Mouse (Mus musculus) hindbrain, embryonic 10.5 days (tissue): Measurements from ENCODE around the gene Map7. TPM values are rescaled to one million over a fixed set of nuclear protein-coding genes. Genes with fewer than 3 reads are reported as not detected.

ENCODE experiments used
- DNase-seq: peaks from one replicate; pipeline ENCODE4 v3.0.0-alpha.2; 2017; ENCODE audit warnings: low spot score
- H3K27ac ChIP-seq: fragments of 300-500 bp; sonication (generic); 2 replicates; pipeline ENCODE4 v1.5.1; 2016; ENCODE audit warnings: mild to moderate bottlenecking, moderate library complexity
- H3K27me3 ChIP-seq: fragments of 300-500 bp; sonication (generic); 2 replicates; pipeline ENCODE4 v1.6.1; 2016; ENCODE audit warnings: mild to moderate bottlenecking; ENCODE audit not compliant: poor library complexity, insufficient read depth, severe bottlenecking
- H3K36me3 ChIP-seq: fragments of 300-500 bp; sonication (generic); 2 replicates; pipeline ENCODE4 v1.6.1; 2016; ENCODE audit warnings: mild to moderate bottlenecking, moderate library complexity
- H3K4me1 ChIP-seq: fragments of 300-500 bp; sonication (generic); replicated peaks from 2 replicates; pipeline ENCODE4 v1.6.1; 2016; ENCODE audit warnings: mild to moderate bottlenecking
- H3K4me3 ChIP-seq: fragments of 300-500 bp; sonication (generic); 2 replicates; pipeline ENCODE4 v1.5.1; 2016; ENCODE audit warnings: mild to moderate bottlenecking, moderate library complexity
- H3K9me3 ChIP-seq: fragments of 300-500 bp; sonication (generic); 2 replicates; pipeline ENCODE4 v1.6.1; 2016; ENCODE audit warnings: mild to moderate bottlenecking, moderate library complexity
- WGBS: fragments of 180-500 bp; shearing (Covaris S2); methylation state at CpG from one replicate; pipeline ENCODE4 v1.1.7; 2016; 5-methylcytosine and 5-hydroxymethylcytosine counted together
- polyA plus RNA-seq: library from polyadenylated mRNA; unstranded; fragments of >200 nt; fragmentation: Nextera tagmentation; extraction: Ambion mirVana; gene quantifications from 2 replicates; pipeline ENCODE4 v1.2.1, GENCODE M21; 2016

The Map7 gene
- polyA plus RNA-seq, 1 experiment from 2014 or later = 8.9 TPM

- 0 out of 2 replicates have a peak, but pooled peaks cover 5% of the 10 kb centered on the region for H3K4me1 ChIP-seq
- 0 out of 2 replicates have a peak, but pooled peaks cover 3% of the 10 kb centered on the region for H3K36me3 ChIP-seq
- WGBS = 93% methylated on average over 6 of the region's 6 CpGs
Observed at GRCm38 (mm10) chr10:20262896-20263295, 114.6 kb downstream of the Map7 start.

GRCm38 (mm10) chr10:20264479-20264878 lies 116.2 kb downstream of the Map7 start:
- Histone ChIP-seq H3K4me1 (peaks cover 9% of the 10 kb centered on the region; the same call in 1 of the 2 replicates), H3K27ac (no peak overlapping the region), H3K9me3 (no peaks in the 10 kb centered on the region), H3K27me3 (no peaks in the 10 kb centered on the region), H3K4me3 (no peak overlapping the region), H3K36me3 (peaks cover 6% of the 10 kb centered on the region; the same call in 1 of the 2 replicates)
- 74% methylated on average over 7 of the region's 7 CpGs for WGBS
- no peak for DNase-seq

More at GRCm38 (mm10) chr10:20262896-20263295, 114.6 kb downstream of the Map7 start:
- Histone ChIP-seq H3K27me3 (no peaks in the 10 kb centered on the region), H3K4me3 (no peak overlapping the region), H3K9me3 (no peaks in the 10 kb centered on the region), H3K27ac (no peak overlapping the region)
- DNase-seq = no peak

GRCm38 (mm10) chr10:20267032-20267431 lies 118.8 kb downstream of the Map7 start:
- 81% methylated on average over 10 of the region's 10 CpGs for WGBS
- H3K36me3 ChIP-seq = peaks cover 22% of the 10 kb centered on the region
- H3K9me3 ChIP-seq = peaks cover under 1% of the 10 kb centered on the region; the same call in 1 of the 2 replicates
- H3K27ac ChIP-seq = peak overlapping the region; percentile 56; the same call in 1 of the 2 replicates
- no peak for DNase-seq
- H3K4me3 ChIP-seq = no peak overlapping the region
- peaks cover 9% of the 10 kb centered on the region; the same call in 1 of the 2 replicates for H3K4me1 ChIP-seq
- no peaks in the 10 kb centered on the region for H3K27me3 ChIP-seq

- no peak for DNase-seq
- H3K27ac ChIP-seq = no peak overlapping the region
- H3K4me1 ChIP-seq = peaks cover 16% of the 10 kb centered on the region
- H3K36me3 ChIP-seq = peaks cover 25% of the 10 kb centered on the region
- no peaks in the 10 kb centered on the region for H3K27me3 ChIP-seq
- no peak overlapping the region for H3K4me3 ChIP-seq
- 84% methylated on average over 7 of the region's 7 CpGs for WGBS
- H3K9me3 ChIP-seq = peaks cover 4% of the 10 kb centered on the region; the same call in 1 of the 2 replicates
Observed at GRCm38 (mm10) chr10:20268945-20269344, 120.7 kb downstream of the Map7 start.

GRCm38 (mm10) chr10:20272380-20272779 lies 124.1 kb downstream of the Map7 start:
- peaks cover 4% of the 10 kb centered on the region; the same call in 1 of the 2 replicates for H3K9me3 ChIP-seq
- no peak for DNase-seq
- WGBS = 93% methylated on average over 5 of the region's 5 CpGs
- H3K36me3 ChIP-seq = peaks cover 32% of the 10 kb centered on the region
- peaks cover 12% of the 10 kb centered on the region for H3K4me1 ChIP-seq
- no peaks in the 10 kb centered on the region for H3K27me3 ChIP-seq
- no peak overlapping the region for H3K27ac ChIP-seq
- H3K4me3 ChIP-seq = no peak overlapping the region

- Histone ChIP-seq H3K4me1 (peaks cover 12% of the 10 kb centered on the region), H3K27me3 (no peaks in the 10 kb centered on the region), H3K4me3 (no peak overlapping the region), H3K36me3 (peaks cover 35% of the 10 kb centered on the region), H3K27ac (peak overlapping the region; percentile 23; the same call in 1 of the 2 replicates), H3K9me3 (peaks cover 4% of the 10 kb centered on the region; the same call in 1 of the 2 replicates)
- DNase-seq = no peak
- WGBS = 55% methylated on average over 15 of the region's 15 CpGs
Observed at GRCm38 (mm10) chr10:20273278-20273677, 125.0 kb downstream of the Map7 start.

GRCm38 (mm10) chr10:20274022-20274421 lies 125.8 kb downstream of the Map7 start:
- Histone ChIP-seq H3K9me3 (peaks cover 4% of the 10 kb centered on the region; the same call in 1 of the 2 replicates), H3K4me3 (no peak overlapping the region), H3K36me3 (peaks cover 42% of the 10 kb centered on the region), H3K27me3 (no peaks in the 10 kb centered on the region), H3K4me1 (peaks cover 11% of the 10 kb centered on the region), H3K27ac (no peak overlapping the region)
- DNase-seq = no peak
- WGBS = 85% methylated on average over 9 of the region's 9 CpGs

GRCm38 (mm10) chr10:20281456-20281855 lies 133.2 kb downstream of the Map7 start:
- Histone ChIP-seq H3K36me3 (peaks cover 17% of the 10 kb centered on the region), H3K4me3 (no peak overlapping the region), H3K27ac (no peak overlapping the region), H3K27me3 (no peaks in the 10 kb centered on the region), H3K9me3 (no peaks in the 10 kb centered on the region), H3K4me1 (peaks cover 26% of the 10 kb centered on the region)
- DNase-seq = no peak
- 76% methylated on average over 2 of the region's 2 CpGs for WGBS

GRCm38 (mm10) chr10:20285289-20285975 lies 137.2 kb downstream of the Map7 start:
- Histone ChIP-seq H3K4me3 (peak overlapping the region; percentile 35), H3K27ac (peak overlapping the region; percentile 92), H3K36me3 (no peaks in the 10 kb centered on the region), H3K9me3 (no peaks in the 10 kb centered on the region), H3K4me1 (peaks cover 40% of the 10 kb centered on the region), H3K27me3 (peaks cover 7% of the 10 kb centered on the region; the same call in 1 of the 2 replicates)
- 11% methylated on average over 10 of the region's 10 CpGs for WGBS
- DNase-seq = peak; percentile 85

- WGBS = 27% methylated on average over 15 of the region's 15 CpGs
- peak; percentile 56 for DNase-seq
- H3K4me3 ChIP-seq = peak overlapping the region; percentile 35
- no peaks in the 10 kb centered on the region for H3K36me3 ChIP-seq
- H3K4me1 ChIP-seq = peaks cover 47% of the 10 kb centered on the region
- peaks cover 7% of the 10 kb centered on the region; the same call in 1 of the 2 replicates for H3K27me3 ChIP-seq
- H3K9me3 ChIP-seq = no peaks in the 10 kb centered on the region
- H3K27ac ChIP-seq = peak overlapping the region; percentile 92
Observed at GRCm38 (mm10) chr10:20285994-20286836, 137.9 kb downstream of the Map7 start.

GRCm38 (mm10) chr10:20287369-20287768 lies 139.1 kb downstream of the Map7 start:
- Histone ChIP-seq H3K27me3 (peaks cover 7% of the 10 kb centered on the region; the same call in 1 of the 2 replicates), H3K4me1 (peaks cover 44% of the 10 kb centered on the region), H3K27ac (peak overlapping the region; percentile 92), H3K4me3 (no peak overlapping the region), H3K9me3 (no peaks in the 10 kb centered on the region), H3K36me3 (no peaks in the 10 kb centered on the region)
- DNase-seq = peak; percentile 69
- WGBS = 13% methylated on average over 6 of the region's 6 CpGs

- Histone ChIP-seq H3K4me3 (peak overlapping the region; percentile 39), H3K27me3 (peaks cover 7% of the 10 kb centered on the region; the same call in 1 of the 2 replicates), H3K4me1 (peaks cover 30% of the 10 kb centered on the region), H3K27ac (peak overlapping the region; percentile 80), H3K36me3 (no peaks in the 10 kb centered on the region), H3K9me3 (no peaks in the 10 kb centered on the region)
- DNase-seq = peak; percentile 79
- WGBS = 22% methylated on average over 11 of the region's 11 CpGs
Observed at GRCm38 (mm10) chr10:20290467-20290883, 142.2 kb downstream of the Map7 start.
